Mouse (Mus musculus) stomach, embryonic 14.5 days (tissue): ENCODE data around the gene Slc25a13. TPM values are rescaled to one million over a fixed set of nuclear protein-coding genes. Genes with fewer than 3 reads are reported as not detected.

Experiments used
- ATAC-seq: fragments of 200-750 bp; cut with Nextera tagmentation; 2 replicates; pipeline ENCODE4 v1.8.0; 2017; ENCODE audit warnings: low read depth, moderate TSS enrichment; ENCODE audit not compliant: insufficient number of reproducible peaks, insufficient read depth, low FRiP score
- H3K27ac ChIP-seq: fragments of 300-500 bp; sonication (generic); 2 replicates; pipeline ENCODE4 v1.5.1; 2014; ENCODE audit warnings: mild to moderate bottlenecking, low read length, moderate library complexity, mixed read lengths
- H3K27me3 ChIP-seq: fragments of 300-500 bp; sonication (generic); 2 replicates; pipeline ENCODE4 v1.6.1; 2014; ENCODE audit warnings: low read length, control low read depth, mixed read lengths; ENCODE audit not compliant: control insufficient read depth, insufficient read depth
- H3K36me3 ChIP-seq: fragments of 300-500 bp; sonication (generic); 2 replicates; pipeline ENCODE4 v1.6.1; 2014; ENCODE audit warnings: mild to moderate bottlenecking, control low read depth, low read length, moderate library complexity, mixed read lengths; ENCODE audit not compliant: control insufficient read depth, insufficient read depth
- H3K4me1 ChIP-seq: fragments of 300-500 bp; sonication (generic); 2 replicates; pipeline ENCODE4 v1.6.1; 2014; ENCODE audit warnings: low read length, control low read depth, mixed read lengths; ENCODE audit not compliant: control insufficient read depth, insufficient read depth
- H3K4me2 ChIP-seq: fragments of 300-500 bp; sonication (generic); replicated peaks from 2 replicates; pipeline ENCODE4 v1.6.1; 2014; ENCODE audit warnings: low read depth, low read length, control low read depth
- H3K4me3 ChIP-seq: fragments of 300-500 bp; sonication (generic); 2 replicates; pipeline ENCODE4 v1.5.1; 2014; ENCODE audit warnings: low read depth, low read length, control low read depth
- H3K9ac ChIP-seq: fragments of 300-500 bp; sonication (generic); replicated peaks from 2 replicates; pipeline ENCODE4 v1.6.1; 2014; ENCODE audit warnings: low read depth, mild to moderate bottlenecking, control low read depth, low read length, moderate library complexity, mixed read lengths
- H3K9me3 ChIP-seq: fragments of 300-500 bp; sonication (generic); 2 replicates; pipeline ENCODE4 v1.6.1; 2016; ENCODE audit warnings: low read depth, low read length, control low read depth; ENCODE audit not compliant: control insufficient read depth
- WGBS: fragments of 180-500 bp; shearing (Covaris S2); extraction: QIAGEN DNeasy Blood & Tissue Kit; methylation state at CpG from one replicate; pipeline ENCODE4 v1.1.7; 2014; 5-methylcytosine and 5-hydroxymethylcytosine counted together
- polyA plus RNA-seq: library from polyadenylated mRNA; unstranded; fragments of >200 nt; fragmentation: Nextera tagmentation; extraction: Ambion mirVana; gene quantifications from 2 replicates; pipeline ENCODE4 v1.2.1, GENCODE M21; 2014

The Slc25a13 gene
- polyA plus RNA-seq, 1 experiment from 2014 or later, result 27.3 TPM

DNA sequence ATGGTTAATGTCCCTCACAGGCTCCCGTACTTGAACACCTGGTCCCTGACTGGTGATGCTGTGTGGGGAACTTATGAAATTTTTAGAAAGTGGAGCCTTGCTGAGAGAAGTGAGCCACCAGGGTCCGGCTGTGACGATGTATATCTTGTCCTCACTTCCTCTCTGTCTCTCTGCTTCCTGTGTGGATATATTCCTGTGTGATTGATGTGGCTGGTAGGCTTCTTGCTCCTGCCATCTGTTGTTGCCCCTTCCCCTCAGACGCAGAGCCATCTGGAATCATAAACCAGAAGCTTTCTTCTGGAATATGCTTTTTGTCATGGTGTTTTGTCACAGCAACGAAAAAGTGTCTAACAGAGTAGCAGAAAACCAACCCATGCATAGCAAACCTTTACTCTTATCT is 84.9 kb downstream of the Slc25a13 start:
- H3K36me3 ChIP-seq, result no peaks in the 10 kb centered on the region
- H3K4me2 ChIP-seq, result no peak overlapping the region
- no peak overlapping the region for H3K4me3 ChIP-seq
- H3K27ac ChIP-seq, result no peak overlapping the region
- no peak for ATAC-seq
- H3K9ac ChIP-seq, result no peak overlapping the region
- no peaks in the 10 kb centered on the region for H3K27me3 ChIP-seq
- no peaks in the 10 kb centered on the region for H3K9me3 ChIP-seq
- 58% methylated on average over 5 of the region's 5 CpGs for WGBS
- H3K4me1 ChIP-seq, result no peaks in the 10 kb centered on the region

DNA sequence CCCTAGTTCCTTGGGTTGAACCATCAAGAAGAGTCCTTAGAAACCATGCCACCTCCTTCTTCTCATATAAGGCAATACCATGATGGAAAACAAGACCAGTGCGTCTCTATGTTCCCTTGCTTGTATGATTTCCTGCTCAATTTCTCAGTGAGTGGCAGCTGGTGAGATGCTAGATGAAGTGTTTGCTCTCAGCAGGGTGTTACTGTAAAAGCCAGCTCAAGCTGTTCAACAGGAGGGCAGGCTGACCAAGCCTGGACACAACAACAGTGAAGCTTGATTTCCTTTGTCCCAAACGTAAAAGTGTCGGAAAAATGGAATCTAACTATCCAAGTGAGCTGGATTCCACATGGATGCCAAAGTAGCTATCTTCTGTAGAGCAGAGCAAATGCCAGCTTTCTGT is 91.4 kb downstream of the Slc25a13 start:
- no peak overlapping the region for H3K4me2 ChIP-seq
- H3K27ac ChIP-seq, result no peak overlapping the region
- no peaks in the 10 kb centered on the region for H3K36me3 ChIP-seq
- H3K4me1 ChIP-seq, result no peaks in the 10 kb centered on the region
- H3K27me3 ChIP-seq, result no peaks in the 10 kb centered on the region
- no peak overlapping the region for H3K4me3 ChIP-seq
- no peak overlapping the region for H3K9ac ChIP-seq
- 83% methylated on average over 3 of the region's 3 CpGs for WGBS
- no peak for ATAC-seq
- no peaks in the 10 kb centered on the region for H3K9me3 ChIP-seq

DNA sequence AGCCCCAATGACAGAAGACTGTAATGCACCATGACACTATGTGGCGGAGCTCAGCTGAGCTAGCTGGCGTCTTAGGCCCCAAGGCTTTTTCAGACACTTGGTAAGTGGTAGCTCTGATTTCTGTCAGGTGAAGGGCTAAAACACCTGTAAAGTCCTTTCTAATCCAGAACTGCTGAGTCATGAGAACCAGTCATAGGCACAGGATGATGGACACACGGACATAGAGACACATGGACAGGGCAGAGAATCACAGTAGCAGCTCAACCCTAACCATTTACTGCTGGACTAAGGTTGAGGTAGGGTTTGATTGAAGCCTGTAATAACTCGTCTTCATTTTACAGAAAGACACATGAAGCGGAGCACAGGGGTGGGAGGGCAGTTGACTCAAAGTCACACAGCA is 95.1 kb downstream of the Slc25a13 start:
- no peak for ATAC-seq
- WGBS, result 94% methylated on average over 5 of the region's 5 CpGs
- Histone ChIP-seq H3K4me1 (no peaks in the 10 kb centered on the region), H3K27ac (no peak overlapping the region), H3K9me3 (no peaks in the 10 kb centered on the region), H3K4me3 (no peak overlapping the region), H3K27me3 (no peaks in the 10 kb centered on the region), H3K4me2 (no peak overlapping the region), H3K36me3 (no peaks in the 10 kb centered on the region), H3K9ac (no peak overlapping the region)

DNA sequence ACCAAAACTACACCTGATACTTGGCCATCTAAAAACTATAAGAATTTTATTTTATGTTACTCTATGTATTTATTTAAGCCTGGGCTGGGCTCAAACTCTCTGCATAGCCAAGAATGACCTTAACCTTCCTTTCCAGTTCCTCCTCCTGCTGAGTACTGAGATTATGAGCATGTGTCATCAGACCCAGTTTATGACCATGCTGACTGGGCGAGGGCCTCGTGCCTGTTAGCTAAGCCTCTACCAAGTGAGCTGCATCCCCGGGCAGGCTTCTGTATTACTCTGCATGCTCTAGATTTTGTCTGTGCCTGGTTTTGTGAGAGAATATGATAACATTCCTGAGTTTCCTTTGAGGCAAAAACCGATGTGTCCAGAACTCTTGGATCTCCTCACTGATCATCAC is 96.1 kb downstream of the Slc25a13 start:
- no peak for ATAC-seq
- no peak overlapping the region for H3K27ac ChIP-seq
- H3K9me3 ChIP-seq, result no peaks in the 10 kb centered on the region
- H3K4me2 ChIP-seq, result no peak overlapping the region
- H3K27me3 ChIP-seq, result no peaks in the 10 kb centered on the region
- H3K4me1 ChIP-seq, result no peaks in the 10 kb centered on the region
- 86% methylated on average over 4 of the region's 4 CpGs for WGBS
- H3K36me3 ChIP-seq, result no peaks in the 10 kb centered on the region
- H3K4me3 ChIP-seq, result no peak overlapping the region
- H3K9ac ChIP-seq, result no peak overlapping the region

DNA sequence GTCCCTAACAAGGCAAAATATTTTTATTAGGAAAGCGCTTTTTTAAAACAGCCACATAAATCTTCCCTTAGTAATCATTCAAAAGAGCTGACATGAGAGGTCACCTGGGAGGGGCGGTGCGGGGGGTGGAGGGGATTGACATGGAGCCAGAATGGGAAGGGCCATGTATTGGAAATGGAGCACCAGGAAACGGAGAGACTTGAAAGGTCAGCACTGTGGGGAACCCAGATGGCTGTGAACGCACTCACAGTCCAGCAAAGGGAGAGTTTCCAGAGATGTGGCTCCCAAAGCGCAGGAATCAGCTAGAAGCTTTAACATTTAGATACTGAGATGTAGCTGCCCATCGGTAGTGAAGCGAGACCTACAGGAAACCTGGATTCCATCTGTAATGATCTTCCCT is 101.2 kb downstream of the Slc25a13 start:
- whole genome bisulfite sequencing, result 76% methylated on average over 8 of the region's 8 CpGs
- Histone ChIP-seq H3K27me3 (no peaks in the 10 kb centered on the region), H3K4me2 (no peak overlapping the region), H3K9ac (no peak overlapping the region), H3K36me3 (no peaks in the 10 kb centered on the region), H3K9me3 (no peaks in the 10 kb centered on the region), H3K27ac (no peak overlapping the region), H3K4me3 (no peak overlapping the region), H3K4me1 (no peaks in the 10 kb centered on the region)
- no peak for ATAC-seq

DNA sequence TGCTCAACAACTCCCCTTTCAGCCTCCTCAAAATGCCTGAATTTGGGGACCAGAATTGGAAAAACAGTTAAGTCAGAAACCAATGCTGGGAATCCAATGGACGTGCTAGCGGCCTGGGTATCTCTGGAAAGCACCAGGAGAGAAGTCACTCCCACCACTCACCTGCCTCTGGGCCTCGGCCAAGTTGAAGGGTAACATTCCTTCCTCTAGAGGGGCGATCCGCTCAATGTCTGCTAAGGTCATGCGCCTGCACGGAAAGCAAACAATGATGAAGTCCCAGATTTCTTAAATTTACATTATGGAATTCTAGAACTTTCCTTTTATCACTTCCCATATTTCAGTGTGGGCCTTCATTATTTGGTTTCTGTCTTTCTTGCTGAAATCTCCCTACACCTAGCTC is 103.2 kb downstream of the Slc25a13 start:
- Histone ChIP-seq H3K9me3 (no peaks in the 10 kb centered on the region), H3K4me2 (no peak overlapping the region), H3K4me1 (no peaks in the 10 kb centered on the region), H3K4me3 (no peak overlapping the region), H3K36me3 (no peaks in the 10 kb centered on the region), H3K27ac (no peak overlapping the region), H3K27me3 (no peaks in the 10 kb centered on the region), H3K9ac (no peak overlapping the region)
- WGBS, result 79% methylated on average over 7 of the region's 7 CpGs
- ATAC-seq, result no peak

DNA sequence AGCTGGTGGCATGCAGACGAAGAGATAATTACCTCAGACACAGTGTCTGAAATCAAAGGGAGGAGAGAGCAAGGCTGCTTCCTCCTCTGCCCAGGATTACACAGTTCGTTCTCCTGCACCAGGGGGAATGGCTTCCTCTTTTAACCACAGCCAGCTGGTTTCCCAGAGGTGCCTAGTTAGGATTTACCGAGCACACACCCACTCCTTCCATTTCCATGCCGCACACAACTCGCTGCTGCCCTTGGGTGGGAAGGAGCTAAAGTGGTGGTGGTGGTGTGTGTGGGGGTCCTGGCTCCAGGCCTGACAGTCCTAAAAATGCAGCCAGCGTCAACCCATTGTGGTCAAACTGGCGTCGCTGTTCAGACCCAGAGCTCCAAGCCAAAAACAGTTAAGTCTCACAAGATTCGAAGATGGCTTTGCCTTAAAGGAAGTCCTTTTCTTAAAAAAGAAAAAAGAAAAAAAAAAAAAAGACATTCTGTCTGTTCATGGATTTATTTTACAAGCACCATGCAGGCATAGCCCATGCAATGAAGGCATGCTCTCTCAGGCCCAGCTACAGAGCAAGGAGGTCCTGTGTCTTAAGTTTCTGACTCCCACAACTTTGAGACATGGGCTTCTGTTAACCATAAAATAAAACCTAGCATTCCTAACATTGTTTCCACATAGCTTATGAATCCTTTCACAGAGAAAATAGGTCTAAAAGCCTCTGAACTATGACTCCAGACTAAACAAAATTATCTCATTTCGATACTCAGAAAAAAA is 104.0 kb downstream of the Slc25a13 start:
- 69% methylated on average over 10 of the region's 10 CpGs for WGBS
- no peak for ATAC-seq
- no peak overlapping the region for H3K27ac ChIP-seq

DNA sequence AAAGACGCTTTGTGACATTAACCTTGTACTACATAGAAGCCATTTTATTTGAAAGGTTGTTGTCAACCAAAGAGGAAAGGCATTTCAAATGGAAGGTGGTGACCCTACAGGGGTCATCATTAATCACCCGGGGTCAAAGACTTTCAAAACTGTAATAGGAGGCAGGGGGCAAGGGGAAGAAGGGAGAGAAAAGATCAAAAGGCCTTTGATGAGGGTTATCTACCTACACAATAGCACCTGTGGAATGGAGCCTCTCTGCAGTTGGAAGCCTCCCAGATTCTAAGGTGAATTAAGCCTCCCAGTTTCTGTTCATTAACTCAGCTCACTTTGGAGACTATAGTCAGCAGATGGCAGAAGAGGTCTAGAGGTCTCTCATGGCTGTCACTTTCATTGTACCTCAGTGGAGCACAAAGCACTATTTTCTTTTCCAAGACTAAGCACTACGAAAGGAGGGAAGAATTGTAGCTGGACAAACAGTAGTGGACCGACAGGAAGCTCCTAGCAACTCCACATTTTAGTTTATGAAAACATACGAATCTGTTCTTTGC is 109.5 kb downstream of the Slc25a13 start:
- ATAC-seq, result no peak
- H3K9ac ChIP-seq, result no peak overlapping the region
- H3K9me3 ChIP-seq, result no peaks in the 10 kb centered on the region
- no peak overlapping the region for H3K4me2 ChIP-seq
- no peaks in the 10 kb centered on the region for H3K4me1 ChIP-seq
- no peaks in the 10 kb centered on the region; the same call in 1 of the 2 replicates for H3K36me3 ChIP-seq
- WGBS, result 59% methylated on average over 5 of the region's 5 CpGs
- H3K27ac ChIP-seq, result no peak overlapping the region
- no peaks in the 10 kb centered on the region for H3K27me3 ChIP-seq
- H3K4me3 ChIP-seq, result no peak overlapping the region

More for the DNA sequence above, 104.0 kb downstream of the Slc25a13 start:
- Histone ChIP-seq H3K9ac (no peak overlapping the region), H3K4me1 (no peaks in the 10 kb centered on the region), H3K36me3 (no peaks in the 10 kb centered on the region; the same call in 1 of the 2 replicates), H3K9me3 (no peaks in the 10 kb centered on the region), H3K4me3 (no peak overlapping the region), H3K4me2 (no peak overlapping the region), H3K27me3 (no peaks in the 10 kb centered on the region)

DNA sequence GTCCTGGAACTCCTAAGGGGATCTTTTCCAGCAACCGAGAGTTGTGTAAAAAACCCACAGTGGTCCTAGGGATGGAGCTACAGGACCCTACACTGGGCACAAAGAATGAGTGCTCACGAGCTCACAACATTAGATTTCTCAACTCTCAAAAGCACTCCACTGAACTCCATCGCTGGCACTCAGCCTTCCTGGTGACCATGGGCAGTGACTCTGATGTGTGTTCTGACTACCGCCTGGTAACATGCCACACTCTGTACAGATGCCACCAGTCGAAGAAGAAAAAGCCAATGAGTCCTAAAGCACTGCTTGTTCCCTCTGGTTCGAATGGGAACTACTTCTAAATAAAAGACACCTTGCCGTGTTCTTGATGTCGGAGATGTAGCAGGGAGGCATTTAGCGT is 111.4 kb downstream of the Slc25a13 start:
- no peaks in the 10 kb centered on the region for H3K9me3 ChIP-seq
- no peaks in the 10 kb centered on the region for H3K4me1 ChIP-seq
- H3K9ac ChIP-seq, result no peak overlapping the region
- no peaks in the 10 kb centered on the region; the same call in 1 of the 2 replicates for H3K36me3 ChIP-seq
- 90% methylated on average over 9 of the region's 9 CpGs for WGBS
- H3K4me3 ChIP-seq, result no peak overlapping the region
- no peak overlapping the region for H3K27ac ChIP-seq
- ATAC-seq, result no peak
- no peak overlapping the region for H3K4me2 ChIP-seq
- H3K27me3 ChIP-seq, result no peaks in the 10 kb centered on the region
